Mouse (Mus musculus) small intestine, adult 2 months (tissue): ENCODE results near the gene Krt77.

Experiments used
- CTCF ChIP-seq: fragments of 200-500 bp; IDR thresholded peaks from 2 replicates; pipeline ENCODE4 v1.5.1; 2012; ENCODE audit warnings: low read depth, mild to moderate bottlenecking, control low read depth, inconsistent platforms, low read length, moderate library complexity, mixed read lengths; ENCODE audit not compliant: insufficient replicate concordance, insufficient read length; ENCODE audit errors: extremely low read depth
- POLR2A ChIP-seq: fragments of 200-500 bp; IDR thresholded peaks from 2 replicates; pipeline ENCODE4 v1.6.1; 2012; ENCODE audit warnings: low read depth, mild to moderate bottlenecking, control low read depth, inconsistent platforms, low read length, moderate library complexity

GRCm38 (mm10) chr15:101874383-101874782 lies 4.9 kb upstream of the Krt77 start:
- TF ChIP-seq POLR2A (no peak), CTCF (no peak)
